Mouse (Mus musculus) spleen, embryonic (tissue): ENCODE results near the gene Lhfp.

ENCODE experiments used
- CTCF ChIA-PET: fragments of 350-600 bp; sonication (Branson Sonifier 250); formaldehyde crosslinking; loops from one replicate; lab custom pipeline; 2022; lab: Charles Lee

Lhfp gene

DNA sequence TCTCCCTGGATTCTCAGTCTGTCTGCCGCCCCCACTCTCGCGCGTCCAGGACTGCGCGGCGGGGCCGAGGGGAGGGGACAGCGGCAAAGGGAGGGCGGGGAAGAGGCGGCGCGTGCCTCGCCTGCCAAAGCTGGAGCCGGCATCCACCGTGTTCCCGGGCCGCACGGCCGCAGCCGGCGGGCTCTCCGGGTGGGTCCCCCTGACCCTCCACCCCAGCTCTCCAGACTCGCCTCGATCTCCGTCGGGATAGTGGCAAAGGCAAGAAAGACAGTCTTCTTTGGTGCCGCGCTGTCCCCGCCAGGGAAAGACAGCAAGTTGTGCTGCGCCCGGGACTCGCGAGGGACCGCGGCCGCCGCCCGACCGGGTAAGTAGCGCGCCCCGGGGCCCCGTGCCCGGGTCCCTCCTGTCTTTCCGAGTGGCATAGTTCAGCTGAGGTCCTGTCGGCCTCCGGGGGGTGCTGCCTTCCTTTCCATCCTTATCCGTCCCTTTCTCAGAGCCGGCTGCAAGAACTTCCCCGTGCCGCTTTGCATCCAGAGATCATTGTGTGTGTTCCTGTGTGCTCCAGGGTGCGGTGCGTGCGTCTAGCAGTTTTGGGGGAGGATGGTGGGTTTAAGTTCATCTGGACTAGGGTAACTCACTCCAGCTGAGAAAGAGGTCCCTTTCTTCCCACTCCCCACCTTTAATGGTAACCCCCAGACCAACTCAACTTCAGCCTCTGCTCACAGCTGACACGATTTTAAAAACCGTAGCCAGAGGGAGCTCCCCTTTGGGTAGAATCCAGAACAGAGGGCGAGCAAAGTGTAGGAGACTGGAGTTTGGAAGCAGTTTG lies at the start of gene Lhfp:
TSS of gene Lhfp (plus strand) at position 118 of the 829 bp plus-strand sequence.
- CTCF ChIA-PET = no interaction called here

DNA sequence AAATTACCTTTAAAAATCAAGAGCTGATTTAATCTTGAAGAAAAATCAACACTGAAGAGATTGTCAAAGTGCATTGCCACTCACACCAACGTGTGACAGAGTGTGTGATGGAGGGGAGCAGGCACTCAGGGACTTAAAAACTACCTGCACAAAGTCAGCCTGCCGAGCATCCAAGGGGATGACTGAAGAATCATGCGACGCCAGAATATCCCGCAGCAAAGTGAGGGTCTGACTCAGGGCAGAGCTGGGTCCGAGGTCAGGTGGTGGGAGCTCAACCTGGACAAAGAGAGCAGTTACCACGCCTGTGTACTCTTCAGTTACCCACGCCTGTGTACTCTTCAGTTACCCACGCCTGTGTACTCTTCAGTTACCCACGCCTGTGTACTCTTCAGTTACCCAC lies 48.0 kb upstream of the Lhfp start:
- CTCF ChIA-PET = interaction anchor here (0.6 to 0.7 kb wide), 3 partner anchors 68 to 737 kb away, joined by 3 to 5 read pairs (median 4); no protein-coding TSS in a partner anchor

DNA sequence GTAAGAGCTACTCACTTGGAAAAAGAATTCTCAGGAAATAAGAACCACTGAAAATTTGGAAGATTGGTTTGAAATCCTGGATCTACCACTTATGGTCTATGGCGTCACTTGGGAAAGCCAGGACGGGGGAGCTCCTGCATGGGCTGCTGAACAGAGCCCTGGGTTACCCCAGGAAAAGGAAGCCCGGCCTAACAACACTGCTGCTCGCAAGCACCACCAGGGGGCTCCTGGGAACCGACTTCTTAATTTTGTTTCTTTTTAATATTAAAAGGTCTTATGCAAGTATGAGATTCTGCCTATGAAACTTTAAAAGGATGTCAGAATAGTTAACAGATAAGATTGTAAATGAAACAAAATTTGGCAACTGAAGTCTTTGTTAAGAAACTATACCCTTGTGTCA lies 46.7 kb upstream of the Lhfp start:
- CTCF ChIA-PET = no interaction called here

DNA sequence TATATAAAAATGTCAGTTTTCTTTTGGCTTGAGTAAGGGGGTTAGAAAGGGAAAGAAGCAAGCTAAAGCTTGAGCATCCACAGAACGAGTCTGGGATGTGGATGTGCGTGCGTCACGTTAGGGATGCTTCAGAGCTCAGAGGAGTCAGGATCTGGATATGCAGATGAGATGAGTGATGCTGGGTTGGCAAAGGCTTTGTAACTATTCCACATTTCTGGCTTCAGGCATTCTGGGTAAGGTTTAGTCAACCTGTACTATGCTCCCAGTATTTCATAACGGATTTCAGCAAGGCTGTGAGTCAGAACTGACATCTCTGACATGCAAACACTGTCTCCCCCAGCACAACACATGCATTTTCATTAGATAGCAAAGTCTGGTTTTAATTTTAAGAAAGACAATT lies 44.7 kb upstream of the Lhfp start:
- CTCF ChIA-PET = no interaction called here

DNA sequence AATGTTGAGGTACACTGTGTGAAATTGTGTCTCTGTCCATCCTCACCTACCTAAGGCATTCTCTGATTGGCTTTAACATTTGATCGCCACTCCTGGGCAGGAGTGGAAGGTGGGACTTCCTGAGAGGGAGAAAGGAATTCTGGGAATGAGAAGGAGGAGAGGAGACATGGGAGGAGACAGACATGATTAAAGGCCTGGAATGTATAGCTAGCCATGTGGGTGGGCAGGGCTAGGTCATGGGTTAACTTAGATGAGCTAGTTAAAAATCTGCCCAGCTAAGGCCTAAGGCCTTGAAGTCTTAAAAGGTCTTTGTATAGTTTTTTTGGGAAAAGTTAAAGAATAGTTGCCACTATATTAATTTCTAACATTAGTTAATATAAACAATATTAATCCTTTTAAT lies 43.9 kb upstream of the Lhfp start:
- CTCF ChIA-PET = no interaction called here

DNA sequence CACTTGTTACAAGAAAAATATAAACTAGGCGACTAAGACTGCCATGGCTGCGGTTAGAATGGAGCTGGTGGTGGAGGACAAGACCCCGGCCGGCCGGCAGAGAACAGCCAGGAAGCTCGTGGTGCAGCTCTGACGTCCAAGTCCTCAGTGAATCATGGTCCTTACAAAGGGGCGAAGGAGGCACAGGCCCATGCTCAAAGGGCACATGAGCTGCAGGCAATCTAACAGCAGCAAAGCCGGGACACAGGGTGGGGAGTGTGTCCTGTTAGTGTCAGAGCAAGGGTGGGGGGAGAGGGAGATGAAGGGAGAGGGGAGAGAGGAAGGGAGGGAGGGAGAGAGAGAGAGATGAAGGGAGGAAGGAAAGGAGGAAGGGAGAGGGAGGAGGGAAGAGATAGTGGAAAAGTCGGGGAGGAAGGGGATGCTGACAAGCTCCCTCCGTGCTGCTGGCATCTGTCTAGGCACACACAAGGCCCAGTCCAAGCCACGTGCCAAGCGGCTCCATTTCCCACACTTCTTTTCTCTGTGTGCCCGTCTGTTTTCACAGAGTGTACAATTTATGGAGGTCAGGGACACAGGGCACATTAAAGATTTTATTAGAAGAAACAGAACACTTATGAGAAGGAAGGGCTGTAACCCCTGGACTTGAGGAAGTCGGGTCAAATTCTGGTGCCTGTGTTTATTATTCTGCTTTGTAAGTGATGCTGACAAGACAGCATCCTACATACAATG lies 42.1 kb upstream of the Lhfp start:
- CTCF ChIA-PET = interaction anchor here (1.0 kb wide), 1 partner anchor 197 kb away, joined by 3 read pairs; no protein-coding TSS in a partner anchor

DNA sequence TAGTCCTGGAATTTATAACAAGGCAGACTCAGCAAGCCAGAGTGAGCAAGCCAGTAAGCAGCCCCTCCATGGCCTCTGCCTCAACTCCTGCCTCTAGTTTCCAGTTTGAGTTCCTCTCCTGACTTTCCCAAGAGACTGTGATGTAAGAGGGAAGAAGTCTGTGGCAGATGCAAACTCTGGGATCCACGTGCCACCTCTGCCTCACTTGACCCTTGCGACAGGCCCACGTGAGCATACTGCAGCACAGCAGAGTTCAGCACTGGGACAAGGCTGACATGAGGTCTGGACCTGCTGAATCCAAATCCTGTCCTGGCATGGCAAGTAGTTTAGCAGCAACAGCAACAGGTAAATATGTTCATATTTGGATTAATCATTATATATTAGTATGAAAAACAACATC lies 41.3 kb upstream of the Lhfp start:
- CTCF ChIA-PET = interaction anchor here (1.0 kb wide), 1 partner anchor 197 kb away, joined by 3 read pairs; no protein-coding TSS in a partner anchor

DNA sequence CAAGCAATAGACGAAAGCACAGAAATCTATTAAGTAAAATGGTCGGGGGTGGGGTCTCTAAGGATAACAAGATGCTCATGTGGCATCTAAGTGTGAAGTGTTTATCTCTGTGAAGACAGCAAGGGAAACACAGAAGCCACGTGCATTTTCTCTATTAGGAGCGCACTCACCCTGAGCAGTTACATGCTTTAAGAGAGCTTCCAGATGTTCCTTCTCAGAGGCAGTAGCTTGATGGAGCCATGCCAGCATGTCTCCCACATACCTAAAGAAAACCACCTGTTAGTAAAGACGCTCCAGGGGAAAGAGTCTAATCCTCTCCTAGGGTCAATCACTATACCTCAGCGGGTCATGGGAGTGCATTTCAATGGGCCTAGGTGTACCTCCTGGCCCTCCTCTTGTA lies 39.3 kb upstream of the Lhfp start:
- CTCF ChIA-PET = interaction anchor here (0.6 kb wide), 1 partner anchor 785 kb away, joined by 3 read pairs; no protein-coding TSS in a partner anchor

DNA sequence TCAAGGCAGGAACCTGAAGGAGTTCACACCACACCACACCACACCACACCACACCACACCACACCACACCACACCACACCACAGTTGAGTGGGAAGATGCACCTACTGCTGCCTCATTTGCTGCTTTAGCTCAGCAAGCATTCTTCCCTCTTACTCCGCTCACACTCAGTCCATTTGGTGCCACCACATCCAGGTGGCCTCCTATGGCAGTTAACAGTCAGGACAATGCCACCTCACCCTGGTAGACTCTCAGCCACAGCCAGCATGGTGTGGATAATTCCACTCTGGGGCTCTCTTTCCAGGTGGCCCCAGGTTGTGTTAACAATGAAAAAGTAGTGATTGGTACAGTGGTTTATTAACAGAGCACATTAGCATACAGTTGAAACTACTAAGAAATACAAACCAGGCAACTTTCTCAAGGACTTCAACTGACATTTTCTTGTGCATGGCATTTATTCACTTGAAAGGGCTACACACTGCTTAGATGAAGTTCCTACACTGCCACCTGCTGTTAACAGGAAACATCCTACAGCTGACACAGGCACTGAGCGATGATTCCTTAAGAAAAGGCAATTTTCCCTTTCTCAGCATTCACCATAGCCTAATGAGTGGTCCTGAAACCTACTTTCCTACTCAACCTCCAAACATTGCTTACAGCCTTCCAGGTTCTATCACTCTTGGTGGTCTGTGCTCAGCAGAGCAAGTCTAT lies 36.8 kb upstream of the Lhfp start:
- CTCF ChIA-PET = no interaction called here

DNA sequence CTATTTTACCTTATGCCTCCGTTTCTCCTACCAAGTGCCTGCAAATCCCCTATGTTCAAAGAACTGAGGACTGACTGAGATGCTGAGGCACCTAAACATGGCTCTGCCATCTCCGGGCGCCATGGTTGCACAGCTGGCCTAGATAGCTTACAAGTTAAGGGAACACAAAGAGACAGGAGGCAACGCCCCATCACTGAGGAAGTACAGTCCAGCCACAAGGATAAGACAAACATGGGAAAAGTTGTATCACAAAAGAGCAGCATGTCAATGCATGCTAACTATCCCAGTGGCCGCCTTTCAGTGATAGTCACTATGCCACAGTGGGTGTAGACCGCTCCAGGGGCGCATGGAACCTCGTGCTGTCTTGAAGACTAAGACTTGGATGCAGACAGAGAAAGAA lies 33.9 kb upstream of the Lhfp start:
- CTCF ChIA-PET = no interaction called here

DNA sequence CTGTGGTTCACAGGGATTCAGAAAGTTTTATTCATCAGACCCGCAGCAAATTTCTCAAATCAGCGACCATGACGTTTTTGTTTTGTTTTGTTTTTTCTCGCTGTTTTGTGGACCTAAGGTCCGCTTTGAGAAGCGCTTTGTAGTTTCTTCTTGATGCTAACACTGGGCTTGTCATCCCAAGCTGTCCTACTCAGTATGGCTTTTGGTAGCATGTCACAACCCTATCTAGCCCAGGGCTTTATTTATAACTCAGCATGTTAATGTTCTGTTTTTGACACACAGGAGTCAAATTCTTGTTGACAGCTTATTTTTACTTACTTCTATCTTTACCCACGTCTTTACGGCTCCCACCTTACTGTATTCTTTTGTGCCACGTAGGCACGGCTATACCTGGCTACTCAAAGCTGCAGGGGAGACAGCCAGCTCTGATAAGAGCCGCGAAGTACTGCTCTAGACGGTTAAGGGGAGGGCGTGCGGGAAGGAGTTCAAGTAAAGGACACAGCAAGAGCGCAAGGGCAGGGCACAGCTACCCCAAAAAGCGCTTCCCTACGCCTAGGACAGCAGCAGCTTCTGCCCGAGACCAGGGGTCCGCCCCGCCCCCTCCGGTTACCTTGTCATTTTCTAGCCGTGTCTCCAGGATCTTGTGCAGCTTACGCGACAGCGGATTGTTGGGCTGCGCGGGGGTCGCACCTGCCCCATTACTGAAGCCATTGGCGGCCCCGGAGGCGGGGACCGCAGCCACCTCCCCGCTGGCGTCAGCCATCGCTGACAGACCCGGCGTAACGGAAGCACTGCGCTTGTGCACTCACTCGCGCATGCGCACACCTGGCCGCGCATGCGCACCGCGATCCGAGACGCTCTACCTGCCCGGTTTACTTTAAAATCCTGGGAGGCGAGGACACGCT lies 24.6 kb upstream of the Lhfp start, which contains the start of gene Cog6:
TSS of gene Cog6 (minus strand) at position 802 of the 905 bp plus-strand sequence.
- CTCF ChIA-PET = interaction anchor here (0.5 to 0.8 kb wide), 2 partner anchors 10 to 762 kb away, joined by 3 to 5 read pairs; no protein-coding TSS in a partner anchor

DNA sequence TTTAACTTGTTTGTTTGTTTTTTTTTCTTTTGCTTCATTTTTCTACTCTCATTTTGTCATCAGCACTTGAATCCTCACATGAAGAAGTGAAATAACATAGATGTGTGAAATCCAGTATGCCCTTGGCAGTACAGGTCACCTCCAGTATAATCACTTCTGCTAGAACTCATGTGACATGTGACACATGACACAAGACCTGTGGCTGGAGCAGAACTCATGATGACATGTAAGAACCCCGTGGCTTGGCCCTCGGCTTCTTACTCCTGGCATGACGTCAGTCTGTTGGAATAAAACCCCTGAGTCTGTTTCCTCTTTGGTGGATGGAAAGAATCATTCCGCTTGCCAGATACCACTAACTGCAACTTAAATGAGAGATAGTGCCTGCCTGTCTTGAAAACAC lies 14.0 kb upstream of the Lhfp start:
- CTCF ChIA-PET = no interaction called here

DNA sequence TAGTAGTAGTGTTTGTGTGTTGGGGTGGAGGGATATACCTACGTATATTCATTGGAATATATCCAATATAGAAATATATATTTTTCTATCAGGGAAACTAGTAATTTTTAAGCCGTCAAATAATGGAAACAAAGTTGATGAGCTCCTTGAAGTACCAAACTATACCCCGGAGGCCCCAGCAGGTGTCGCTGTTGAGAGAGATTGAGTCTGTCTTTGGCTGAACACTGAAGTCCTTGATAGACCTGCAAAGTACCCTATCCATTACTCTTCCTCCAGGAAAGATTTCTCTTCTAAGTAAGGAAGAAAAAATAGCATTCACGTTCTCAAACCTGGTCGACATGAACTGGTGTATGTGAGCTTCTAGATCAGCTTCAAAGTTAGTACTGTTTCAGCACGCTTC lies 12.3 kb upstream of the Lhfp start:
- CTCF ChIA-PET = interaction anchor here (0.6 to 1.4 kb wide), 2 partner anchors 220 to 420 kb away, joined by 4 to 8 read pairs; no protein-coding TSS in a partner anchor

DNA sequence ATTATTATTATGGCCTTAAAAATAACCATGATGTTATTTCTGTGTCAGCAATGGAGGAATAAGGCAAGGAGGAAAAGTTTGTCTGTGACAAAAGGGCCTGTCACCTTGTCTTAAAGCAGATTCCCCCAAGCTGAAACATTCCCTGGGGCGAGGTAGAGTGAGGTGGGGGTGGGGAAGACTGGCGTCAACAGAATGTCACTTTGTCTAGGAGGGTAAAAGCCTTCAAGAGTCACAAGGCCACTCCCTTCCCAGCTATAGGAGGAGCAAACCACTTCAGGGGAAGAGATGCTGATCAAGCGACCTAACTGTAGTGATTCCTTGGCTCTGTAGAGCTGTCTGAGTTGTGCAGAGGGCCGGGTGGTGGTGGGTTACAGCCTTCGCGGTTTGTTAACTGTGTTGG lies 9.7 kb upstream of the Lhfp start:
- CTCF ChIA-PET = interaction anchor here (0.6 kb wide), 1 partner anchor 257 kb away, joined by 3 read pairs; no protein-coding TSS in a partner anchor

DNA sequence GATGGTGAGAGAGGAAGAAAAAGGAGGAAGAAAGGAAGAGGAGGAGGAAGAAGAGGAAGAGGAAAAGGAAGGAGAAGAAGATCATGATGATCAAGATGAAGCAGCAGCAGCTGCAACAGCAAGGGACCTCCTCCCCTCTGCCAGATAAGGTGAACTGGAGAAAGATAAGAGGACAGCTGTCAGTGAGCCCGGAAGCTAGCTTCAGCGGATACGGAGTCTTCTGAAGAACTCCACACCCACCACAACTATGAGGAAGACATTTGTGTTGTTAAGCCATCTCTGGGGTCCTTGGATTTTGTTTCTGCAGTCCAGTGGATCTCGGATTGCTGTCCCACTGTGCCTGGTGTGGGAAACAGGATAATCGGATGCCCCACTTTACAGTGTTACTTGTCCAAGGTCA lies 8.9 kb upstream of the Lhfp start:
- CTCF ChIA-PET = no interaction called here

DNA sequence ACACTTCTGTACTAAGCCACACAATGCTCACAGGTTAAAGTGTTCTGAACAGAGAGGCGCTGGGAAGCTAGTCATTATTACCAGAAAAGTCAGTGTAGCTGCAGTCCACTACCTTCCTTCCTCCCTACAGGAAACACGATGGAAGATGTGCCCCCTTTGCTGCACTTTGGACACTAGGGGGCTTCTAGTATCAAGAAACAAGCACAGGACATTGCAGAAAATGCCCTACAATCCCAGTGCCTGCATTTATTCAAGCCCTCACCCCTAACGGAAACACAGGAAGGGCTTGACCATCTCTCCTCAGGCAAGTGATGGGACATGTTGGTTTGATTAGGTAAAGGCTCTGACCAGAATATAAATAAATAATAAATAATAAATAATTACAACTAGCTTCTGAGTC lies 7.9 kb upstream of the Lhfp start:
- CTCF ChIA-PET = interaction anchor here (0.6 kb wide), 1 partner anchor 14 kb away, joined by 6 read pairs; no protein-coding TSS in a partner anchor

DNA sequence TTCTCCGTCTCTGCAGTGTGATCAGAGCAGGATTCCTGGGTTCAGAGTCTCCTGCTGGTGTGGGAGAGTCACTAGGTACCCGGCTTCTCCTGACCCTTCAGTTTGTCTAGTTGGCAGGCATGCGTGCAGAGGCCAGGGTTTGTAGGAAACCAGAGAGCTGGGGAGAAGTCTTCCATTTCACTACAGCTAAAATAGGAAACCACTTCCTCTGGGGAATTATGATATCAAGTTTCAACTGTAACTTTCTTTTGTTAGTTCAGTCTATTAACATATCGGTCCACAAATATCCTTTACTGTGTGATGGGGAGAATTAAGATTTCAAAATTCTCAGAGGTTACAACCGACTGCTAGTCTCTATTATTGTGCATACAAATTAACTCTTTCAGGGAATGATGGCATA lies 5.3 kb upstream of the Lhfp start:
- CTCF ChIA-PET = no interaction called here

DNA sequence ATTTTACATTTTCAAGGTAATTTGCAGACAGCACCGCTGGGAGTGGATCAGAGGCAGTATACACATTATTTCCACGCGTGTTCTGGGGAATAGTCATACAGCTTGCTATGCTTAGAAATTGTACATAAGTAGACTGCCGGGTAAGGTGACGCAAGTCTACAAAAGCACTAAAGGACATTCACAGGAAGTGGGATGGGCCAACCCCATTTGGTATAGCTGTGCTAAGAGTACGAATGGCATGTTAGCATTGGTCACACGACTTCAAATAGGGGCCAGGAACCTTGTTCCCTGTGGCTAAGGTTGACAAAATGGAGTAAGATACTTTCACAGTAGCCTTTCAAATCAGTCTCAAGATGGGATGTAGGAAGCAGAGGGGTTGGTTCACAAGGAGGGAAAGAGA lies 4.4 kb upstream of the Lhfp start:
- CTCF ChIA-PET = no interaction called here

DNA sequence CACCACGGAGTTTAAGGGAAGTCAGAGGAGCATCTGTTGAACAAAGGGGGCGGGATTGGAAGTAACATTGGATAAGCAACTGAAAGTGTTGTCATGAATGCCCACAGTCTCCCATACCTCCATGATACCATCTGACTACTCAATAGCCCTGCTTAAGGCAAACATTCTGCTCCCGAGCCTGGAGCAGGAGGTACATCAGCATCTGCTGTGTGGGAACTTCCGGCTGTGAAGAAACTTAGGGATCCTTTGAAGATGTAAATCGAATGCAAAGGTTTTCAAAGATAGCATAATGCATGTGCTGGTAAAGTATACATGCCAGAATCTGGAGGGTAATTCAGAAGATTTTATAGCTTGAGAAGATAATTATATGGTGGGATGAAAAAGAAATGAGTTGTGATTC lies 2.4 kb upstream of the Lhfp start:
- CTCF ChIA-PET = no interaction called here

DNA sequence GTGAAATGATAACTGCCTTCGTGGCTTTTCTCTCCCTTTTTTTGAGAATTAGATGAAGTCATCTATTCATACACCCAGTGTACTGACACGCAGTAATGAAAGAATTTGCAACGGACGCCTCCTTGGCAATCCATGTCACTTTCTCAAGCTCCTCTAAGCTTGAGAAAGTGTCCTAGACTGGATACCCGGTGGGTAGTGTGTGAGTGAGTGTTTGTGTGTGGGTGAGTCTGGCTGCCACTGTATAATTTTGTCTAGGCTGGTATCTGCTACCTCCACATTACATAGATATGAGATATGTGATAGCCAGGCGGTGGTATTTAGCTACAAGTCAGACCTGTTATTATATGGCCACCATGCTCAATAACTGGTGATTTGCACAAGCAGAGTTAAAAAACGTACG lies 1.6 kb upstream of the Lhfp start:
- CTCF ChIA-PET = interaction anchor here (0.7 kb wide), 1 partner anchor 33 kb away, joined by 3 read pairs; no protein-coding TSS in a partner anchor
